Mouse (Mus musculus): Measurements from ENCODE around the gene D630045J12Rik. TPM values are rescaled to one million over a fixed set of nuclear protein-coding genes. Genes with fewer than 3 reads are reported as not detected.

Gene D630045J12Rik
- polyA plus RNA-seq, 1 experiment from 2014 or later, result 11.7 TPM

- H3K27ac ChIP-seq (replicated peaks), result peak overlapping the region; percentile 10; the same call in 1 of the 2 replicates
- no peaks in the 10 kb centered on the region for H3K27me3 ChIP-seq
- peak; percentile 9; the same call in 1 of the 2 replicates for ATAC-seq (ENCODE audit: low FRiP score, low read depth)
Measured at GRCm38 (mm10) chr6:38181756-38182318, 72.0 kb downstream of the D630045J12Rik start.

GRCm38 (mm10) chr6:38180669-38181068 is 73.1 kb downstream of the D630045J12Rik start:
- Histone ChIP-seq H3K27ac (replicated peaks) (no peak overlapping the region), H3K27me3 (no peaks in the 10 kb centered on the region), H3K4me2 (replicated peaks) (no peak overlapping the region), H3K4me3 (no peak overlapping the region), H3K36me3 (peaks cover 61% of the 10 kb centered on the region), H3K9ac (replicated peaks) (no peak overlapping the region), H3K9me3 (no peaks in the 10 kb centered on the region), H3K4me1 (peaks cover 7% of the 10 kb centered on the region; the same call in 1 of the 2 replicates)
- no peak for ATAC-seq (ENCODE audit: low FRiP score, low read depth)
- 48% methylated on average over 5 of the region's 5 CpGs for WGBS

More at GRCm38 (mm10) chr6:38181756-38182318, 72.0 kb downstream of the D630045J12Rik start:
- Histone ChIP-seq H3K36me3 (peaks cover 59% of the 10 kb centered on the region), H3K4me1 (peaks cover 7% of the 10 kb centered on the region; the same call in 1 of the 2 replicates), H3K9me3 (no peaks in the 10 kb centered on the region), H3K9ac (replicated peaks) (no peak overlapping the region), H3K4me2 (replicated peaks) (no peak overlapping the region), H3K4me3 (no peak overlapping the region)
- WGBS, result 73% methylated on average over 9 of the region's 10 CpGs

- H3K9me3 ChIP-seq, result no peaks in the 10 kb centered on the region
- H3K9ac ChIP-seq (replicated peaks), result no peak overlapping the region
- H3K4me3 ChIP-seq, result no peak overlapping the region
- H3K36me3 ChIP-seq, result peaks cover 51% of the 10 kb centered on the region
- H3K27me3 ChIP-seq, result no peaks in the 10 kb centered on the region
- peaks cover 10% of the 10 kb centered on the region for H3K4me1 ChIP-seq
- no peak for ATAC-seq (ENCODE audit: low FRiP score, low read depth)
- no peak overlapping the region for H3K27ac ChIP-seq (replicated peaks)
- WGBS, result 78% methylated on average over 6 of the region's 6 CpGs
- no peak overlapping the region for H3K4me2 ChIP-seq (replicated peaks)
Measured at GRCm38 (mm10) chr6:38165385-38165784, 88.4 kb downstream of the D630045J12Rik start.

- no peaks in the 10 kb centered on the region for H3K9me3 ChIP-seq
- H3K27ac ChIP-seq (replicated peaks), result no peak overlapping the region
- no peak overlapping the region for H3K4me2 ChIP-seq (replicated peaks)
- H3K9ac ChIP-seq (replicated peaks), result no peak overlapping the region
- peaks cover 44% of the 10 kb centered on the region for H3K36me3 ChIP-seq
- peaks cover 1% of the 10 kb centered on the region; the same call in 1 of the 2 replicates for H3K27me3 ChIP-seq
- H3K4me3 ChIP-seq, result no peak overlapping the region
- H3K4me1 ChIP-seq, result peaks cover 12% of the 10 kb centered on the region
- WGBS, result 83% methylated on average over 6 of the region's 6 CpGs
- ATAC-seq (ENCODE audit: low FRiP score, low read depth), result no peak
Measured at GRCm38 (mm10) chr6:38164705-38165104, 89.1 kb downstream of the D630045J12Rik start.

GRCm38 (mm10) chr6:38162825-38163504 is 90.8 kb downstream of the D630045J12Rik start:
- Histone ChIP-seq H3K4me2 (replicated peaks) (no peak overlapping the region), H3K36me3 (peaks cover 28% of the 10 kb centered on the region), H3K27me3 (peaks cover 5% of the 10 kb centered on the region; the same call in 1 of the 2 replicates), H3K4me3 (no peak overlapping the region), H3K9ac (replicated peaks) (no peak overlapping the region), H3K9me3 (no peaks in the 10 kb centered on the region), H3K27ac (replicated peaks) (no peak overlapping the region; the same call in 1 of the 2 replicates), H3K4me1 (peaks cover 19% of the 10 kb centered on the region)
- 66% methylated on average over 14 of the region's 14 CpGs for WGBS
- no peak for ATAC-seq (ENCODE audit: low FRiP score, low read depth)

- 77% methylated on average over 2 of the region's 2 CpGs for WGBS
- H3K27me3 ChIP-seq, result peaks cover 5% of the 10 kb centered on the region; the same call in 1 of the 2 replicates
- H3K4me1 ChIP-seq, result peaks cover 22% of the 10 kb centered on the region
- no peak for ATAC-seq (ENCODE audit: low FRiP score, low read depth)
- no peak overlapping the region for H3K4me2 ChIP-seq (replicated peaks)
- peaks cover 33% of the 10 kb centered on the region for H3K36me3 ChIP-seq
- H3K9ac ChIP-seq (replicated peaks), result no peak overlapping the region
- H3K4me3 ChIP-seq, result no peak overlapping the region
- peak overlapping the region; percentile 58 for H3K27ac ChIP-seq (replicated peaks)
- no peaks in the 10 kb centered on the region for H3K9me3 ChIP-seq
Measured at GRCm38 (mm10) chr6:38160556-38160955, 93.3 kb downstream of the D630045J12Rik start.

- Histone ChIP-seq H3K36me3 (peaks cover 31% of the 10 kb centered on the region), H3K27me3 (peaks cover 5% of the 10 kb centered on the region; the same call in 1 of the 2 replicates), H3K9ac (replicated peaks) (no peak overlapping the region), H3K4me1 (peaks cover 22% of the 10 kb centered on the region), H3K27ac (replicated peaks) (peak overlapping the region; percentile 58), H3K4me2 (replicated peaks) (no peak overlapping the region), H3K9me3 (no peaks in the 10 kb centered on the region), H3K4me3 (no peak overlapping the region)
- 18% methylated on average over 3 of the region's 3 CpGs for WGBS
- peak; percentile 51 for ATAC-seq (ENCODE audit: low FRiP score, low read depth)
Measured at GRCm38 (mm10) chr6:38160102-38160501, 93.7 kb downstream of the D630045J12Rik start.

GRCm38 (mm10) chr6:38159576-38159975 is 94.2 kb downstream of the D630045J12Rik start:
- Histone ChIP-seq H3K9ac (replicated peaks) (no peak overlapping the region), H3K4me3 (no peak overlapping the region), H3K9me3 (no peaks in the 10 kb centered on the region), H3K4me1 (peaks cover 22% of the 10 kb centered on the region), H3K27ac (replicated peaks) (no peak overlapping the region), H3K36me3 (peaks cover 31% of the 10 kb centered on the region), H3K4me2 (replicated peaks) (no peak overlapping the region), H3K27me3 (peaks cover 5% of the 10 kb centered on the region; the same call in 1 of the 2 replicates)
- 81% methylated on average over 4 of the region's 4 CpGs for WGBS
- ATAC-seq (ENCODE audit: low FRiP score, low read depth), result no peak

GRCm38 (mm10) chr6:38157925-38158324 is 95.9 kb downstream of the D630045J12Rik start:
- Histone ChIP-seq H3K9ac (replicated peaks) (no peak overlapping the region), H3K27me3 (peaks cover 5% of the 10 kb centered on the region; the same call in 1 of the 2 replicates), H3K4me2 (replicated peaks) (no peak overlapping the region), H3K4me3 (no peak overlapping the region), H3K27ac (replicated peaks) (peak overlapping the region; percentile 61), H3K4me1 (peaks cover 18% of the 10 kb centered on the region), H3K9me3 (no peaks in the 10 kb centered on the region), H3K36me3 (peaks cover 30% of the 10 kb centered on the region; the same call in 1 of the 2 replicates)
- WGBS, result 46% methylated on average over 16 of the region's 16 CpGs
- peak; percentile 51 for ATAC-seq (ENCODE audit: low FRiP score, low read depth)

GRCm38 (mm10) chr6:38156204-38156603 is 97.6 kb downstream of the D630045J12Rik start:
- Histone ChIP-seq H3K4me3 (no peak overlapping the region), H3K9me3 (no peaks in the 10 kb centered on the region), H3K9ac (replicated peaks) (no peak overlapping the region), H3K27ac (replicated peaks) (no peak overlapping the region), H3K4me1 (peaks cover 14% of the 10 kb centered on the region), H3K27me3 (peaks cover 5% of the 10 kb centered on the region; the same call in 1 of the 2 replicates), H3K4me2 (replicated peaks) (no peak overlapping the region), H3K36me3 (peaks cover 36% of the 10 kb centered on the region; the same call in 1 of the 2 replicates)
- WGBS, result 90% methylated on average over 5 of the region's 5 CpGs
- ATAC-seq (ENCODE audit: low FRiP score, low read depth), result no peak

GRCm38 (mm10) chr6:38152305-38152704 is 101.5 kb downstream of the D630045J12Rik start:
- WGBS, result 80% methylated on average over 11 of the region's 11 CpGs
- no peak for ATAC-seq (ENCODE audit: low FRiP score, low read depth)

GRCm38 (mm10) chr6:38149483-38149882 is 104.3 kb downstream of the D630045J12Rik start:
- no peaks in the 10 kb centered on the region for H3K4me1 ChIP-seq
- no peak overlapping the region for H3K4me2 ChIP-seq (replicated peaks)
- H3K9me3 ChIP-seq, result no peaks in the 10 kb centered on the region
- H3K27ac ChIP-seq (replicated peaks), result no peak overlapping the region
- peaks cover 66% of the 10 kb centered on the region for H3K36me3 ChIP-seq
- no peak overlapping the region for H3K4me3 ChIP-seq
- ATAC-seq (ENCODE audit: low FRiP score, low read depth), result no peak
- H3K27me3 ChIP-seq, result no peaks in the 10 kb centered on the region
- 88% methylated on average over 19 of the region's 19 CpGs for WGBS
- no peak overlapping the region for H3K9ac ChIP-seq (replicated peaks)

More at GRCm38 (mm10) chr6:38152305-38152704, 101.5 kb downstream of the D630045J12Rik start:
- H3K9ac ChIP-seq (replicated peaks), result no peak overlapping the region
- no peaks in the 10 kb centered on the region for H3K27me3 ChIP-seq
- no peak overlapping the region for H3K4me3 ChIP-seq
- H3K4me2 ChIP-seq (replicated peaks), result no peak overlapping the region
- peaks cover 63% of the 10 kb centered on the region for H3K36me3 ChIP-seq
- no peak overlapping the region for H3K27ac ChIP-seq (replicated peaks)
- H3K9me3 ChIP-seq, result no peaks in the 10 kb centered on the region
- H3K4me1 ChIP-seq, result no peaks in the 10 kb centered on the region

Data from midbrain, embryonic 12.5 days (tissue).